Mouse (Mus musculus) intestine, embryonic 16.5 days (tissue): ENCODE results near the gene Sox8. TPM values are rescaled to one million over a fixed set of nuclear protein-coding genes. Genes with fewer than 3 reads are reported as not detected.

Experiments
- ATAC-seq: fragments of 200-750 bp; cut with Nextera tagmentation; 2 replicates; pipeline ENCODE4 v1.8.0; 2017; ENCODE audit warnings: moderate TSS enrichment, moderate library complexity
- H3K27ac ChIP-seq: fragments of 300-500 bp; sonication (generic); 2 replicates; pipeline ENCODE4 v1.5.1; 2014; ENCODE audit warnings: mild to moderate bottlenecking, low read length
- H3K27me3 ChIP-seq: fragments of 300-500 bp; sonication (generic); replicated peaks from 2 replicates; pipeline ENCODE4 v1.6.1; 2014; ENCODE audit warnings: low read length, control low read depth, mixed read lengths; ENCODE audit not compliant: control insufficient read depth, insufficient read depth
- H3K36me3 ChIP-seq: fragments of 300-500 bp; sonication (generic); 2 replicates; pipeline ENCODE4 v1.6.1; 2014; ENCODE audit warnings: low read length, control low read depth; ENCODE audit not compliant: control insufficient read depth, insufficient read depth
- H3K4me1 ChIP-seq: fragments of 300-500 bp; sonication (generic); 2 replicates; pipeline ENCODE4 v1.6.1; 2014; ENCODE audit warnings: low read length, control low read depth, mixed read lengths; ENCODE audit not compliant: control insufficient read depth, insufficient read depth
- H3K4me2 ChIP-seq: fragments of 300-500 bp; sonication (generic); 2 replicates; pipeline ENCODE4 v1.6.1; 2014; ENCODE audit warnings: low read depth, low read length, control low read depth
- H3K4me3 ChIP-seq: fragments of 300-500 bp; sonication (generic); 2 replicates; pipeline ENCODE4 v1.5.1; 2014; ENCODE audit warnings: mild to moderate bottlenecking, low read length
- H3K9ac ChIP-seq: fragments of 300-500 bp; sonication (generic); 2 replicates; pipeline ENCODE4 v1.6.1; 2014; ENCODE audit warnings: low read depth, low read length
- H3K9me3 ChIP-seq: fragments of 300-500 bp; sonication (generic); 2 replicates; pipeline ENCODE4 v1.6.1; 2016; ENCODE audit warnings: low read length, control low read depth; ENCODE audit not compliant: control insufficient read depth
- WGBS: fragments of 180-500 bp; shearing (Covaris S2); extraction: QIAGEN DNeasy Blood & Tissue Kit; methylation state at CpG from one replicate; pipeline ENCODE4 v1.1.7; 2014; 5-methylcytosine and 5-hydroxymethylcytosine counted together
- polyA plus RNA-seq: library from polyadenylated mRNA; unstranded; fragments of >200 nt; fragmentation: Nextera tagmentation; extraction: Ambion mirVana; gene quantifications from 2 replicates; pipeline ENCODE4 v1.2.1, GENCODE M21; 2015

Gene Sox8
- polyA plus RNA-seq, 1 experiment from 2014 or later: 3.6 TPM

DNA sequence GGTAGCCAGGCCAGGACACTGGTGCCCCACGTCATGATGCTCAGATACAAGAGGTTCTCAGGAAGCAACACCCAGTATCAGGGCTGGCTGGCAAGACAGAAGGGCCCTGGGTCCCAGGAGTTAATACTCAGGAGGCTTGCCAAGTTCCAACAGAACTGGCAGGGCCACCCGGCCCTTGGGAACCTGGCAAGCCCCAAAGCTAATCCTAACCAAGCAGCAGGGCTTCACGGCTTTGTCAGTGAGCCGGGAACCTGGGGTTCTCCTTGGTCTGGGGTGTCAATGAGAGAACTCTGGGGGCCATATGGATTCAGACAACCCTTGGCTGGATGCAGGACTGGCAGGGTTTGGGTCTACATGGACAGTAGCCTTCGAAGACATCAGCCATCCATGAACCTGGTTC lies 6.0 kb downstream of the Sox8 start:
- H3K4me1 ChIP-seq: 0 out of 2 replicates have a peak, but pooled peaks cover 2% of the 10 kb centered on the region
- no peaks in the 10 kb centered on the region for H3K9me3 ChIP-seq
- H3K4me3 ChIP-seq: no peak overlapping the region
- no peak overlapping the region for H3K27ac ChIP-seq
- no peak overlapping the region for H3K4me2 ChIP-seq
- H3K36me3 ChIP-seq: no peaks in the 10 kb centered on the region
- no peak for ATAC-seq
- H3K9ac ChIP-seq: no peak overlapping the region
- peaks cover 9% of the 10 kb centered on the region for H3K27me3 ChIP-seq
- 68% methylated on average over 5 of the region's 5 CpGs for WGBS

DNA sequence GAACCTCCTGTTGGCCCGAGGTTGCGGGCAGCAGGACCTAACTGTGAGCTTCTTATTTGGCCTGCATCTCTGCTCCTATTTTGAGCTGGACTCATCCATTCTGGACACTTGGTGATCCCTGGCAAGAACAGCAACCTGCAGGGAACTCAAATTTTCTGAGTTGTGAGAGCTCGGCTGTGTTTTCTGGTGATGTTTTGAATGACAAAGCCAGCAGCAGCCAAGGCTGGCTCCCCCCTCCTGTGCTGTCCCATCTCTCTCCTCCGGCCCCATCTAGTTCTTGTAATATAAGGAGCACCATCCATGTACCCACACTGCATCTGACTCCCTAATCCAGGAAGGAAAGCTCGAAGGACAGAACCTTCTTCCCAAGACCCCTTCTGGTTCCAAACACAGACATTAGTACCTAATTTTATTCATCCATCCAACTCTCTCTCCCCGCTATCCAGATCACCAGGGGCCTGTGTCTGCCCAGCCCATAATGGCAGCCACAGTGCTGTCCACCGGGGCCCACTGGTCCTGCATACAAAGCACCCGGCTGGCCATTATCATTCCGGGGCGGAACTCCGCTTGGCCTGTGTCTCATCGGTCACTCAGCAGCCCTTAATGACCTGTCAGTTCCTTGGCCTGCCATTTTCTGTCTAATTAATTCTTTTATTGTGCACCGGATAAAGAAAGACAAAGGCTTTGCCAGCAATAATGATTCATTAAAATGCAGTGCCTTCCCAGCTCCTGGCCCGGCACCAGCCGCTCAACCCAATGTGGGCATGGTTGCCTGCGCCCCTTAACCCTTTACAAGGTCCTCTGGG lies 9.1 kb downstream of the Sox8 start:
- H3K4me2 ChIP-seq: no peak overlapping the region
- no peak overlapping the region for H3K27ac ChIP-seq
- no peaks in the 10 kb centered on the region; the same call in 1 of the 2 replicates for H3K27me3 ChIP-seq
- 71% methylated on average over 16 of the region's 16 CpGs for WGBS
- no peak overlapping the region for H3K9ac ChIP-seq
- no peak overlapping the region for H3K4me3 ChIP-seq
- no peaks in the 10 kb centered on the region for H3K36me3 ChIP-seq
- no peak for ATAC-seq
- H3K9me3 ChIP-seq: no peaks in the 10 kb centered on the region
- H3K4me1 ChIP-seq: peaks cover 4% of the 10 kb centered on the region; the same call in 1 of the 2 replicates

DNA sequence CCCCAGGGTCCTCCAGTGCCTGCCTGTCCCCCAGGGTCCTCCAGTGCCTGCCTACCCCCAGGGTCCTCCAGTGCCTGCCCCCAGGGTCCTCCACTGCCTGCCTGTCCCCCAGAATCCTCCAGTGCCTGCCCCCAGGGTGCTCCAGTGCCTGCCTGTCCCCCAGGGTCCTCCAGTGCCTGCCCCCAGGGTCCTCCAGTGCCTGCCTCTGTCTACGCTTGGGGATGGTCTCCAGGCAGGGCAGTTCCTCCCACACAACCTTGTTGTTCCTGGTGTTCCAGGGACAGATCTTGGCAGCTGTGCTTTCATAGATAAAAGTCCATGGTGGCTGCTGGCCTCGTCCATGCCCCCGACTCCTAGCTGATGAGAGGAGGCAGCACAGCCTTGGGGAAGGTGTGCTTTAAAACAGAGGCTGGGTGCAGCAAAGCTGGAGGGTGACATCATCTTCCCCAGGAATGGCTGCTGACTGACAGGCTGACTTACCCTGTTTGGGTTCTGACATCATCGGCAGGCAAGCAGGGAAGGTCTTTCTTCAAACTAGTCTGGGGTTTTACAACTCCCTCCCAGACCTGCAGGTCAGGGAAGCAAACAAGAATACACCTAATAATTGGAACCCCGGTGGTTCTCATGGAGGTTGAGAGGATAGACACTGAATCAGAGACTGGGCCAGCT lies 9.8 kb downstream of the Sox8 start:
- no peak overlapping the region for H3K9ac ChIP-seq
- ATAC-seq: no peak

DNA sequence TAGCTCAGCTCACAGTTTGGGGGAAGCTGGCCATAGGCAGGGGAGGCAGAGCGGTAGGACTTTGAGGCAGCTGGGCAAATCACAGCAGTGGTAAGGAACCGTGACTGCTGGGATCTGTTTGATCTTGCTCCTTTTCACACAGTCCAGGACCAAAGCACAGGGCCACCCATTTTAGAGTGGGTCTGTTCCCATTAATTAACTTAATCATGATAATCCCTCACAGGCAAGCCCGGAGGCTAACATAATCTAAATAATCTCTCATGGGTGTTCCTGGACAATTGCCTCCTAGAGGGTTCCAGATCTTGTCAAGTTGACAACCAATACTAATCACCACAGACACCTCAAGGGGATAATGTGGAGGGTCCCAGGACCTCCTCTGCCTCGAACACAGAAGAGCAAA lies 10.9 kb downstream of the Sox8 start:
- H3K27ac ChIP-seq: no peak overlapping the region
- no peak for ATAC-seq
- H3K4me3 ChIP-seq: no peak overlapping the region
- peaks cover 6% of the 10 kb centered on the region; the same call in 1 of the 2 replicates for H3K4me1 ChIP-seq
- WGBS: 45% methylated on average over 4 of the region's 4 CpGs
- no peaks in the 10 kb centered on the region; the same call in 1 of the 2 replicates for H3K27me3 ChIP-seq
- H3K9ac ChIP-seq: no peak overlapping the region
- H3K36me3 ChIP-seq: no peaks in the 10 kb centered on the region
- H3K9me3 ChIP-seq: no peaks in the 10 kb centered on the region
- H3K4me2 ChIP-seq: no peak overlapping the region

More for the DNA sequence above, 9.8 kb downstream of the Sox8 start:
- H3K27ac ChIP-seq: no peak overlapping the region
- no peak overlapping the region for H3K4me2 ChIP-seq
- H3K4me3 ChIP-seq: no peak overlapping the region
- 43% methylated on average over 5 of the region's 5 CpGs for WGBS
- no peaks in the 10 kb centered on the region for H3K36me3 ChIP-seq
- H3K4me1 ChIP-seq: peaks cover 8% of the 10 kb centered on the region; the same call in 1 of the 2 replicates
- no peaks in the 10 kb centered on the region; the same call in 1 of the 2 replicates for H3K27me3 ChIP-seq
- H3K9me3 ChIP-seq: no peaks in the 10 kb centered on the region

- Histone ChIP-seq H3K27me3 (no peaks in the 10 kb centered on the region; the same call in 1 of the 2 replicates), H3K4me3 (0 out of 2 replicates have a peak overlapping the region, but pooled peaks have one; percentile 13), H3K36me3 (no peaks in the 10 kb centered on the region), H3K27ac (no peak overlapping the region), H3K4me1 (peaks cover 6% of the 10 kb centered on the region; the same call in 1 of the 2 replicates), H3K9ac (peak overlapping the region; percentile 4; the same call in 1 of the 2 replicates), H3K4me2 (peak overlapping the region; percentile 51), H3K9me3 (no peaks in the 10 kb centered on the region)
- no peak for ATAC-seq
- WGBS: 12% methylated on average over 21 of the region's 21 CpGs
Observed at GRCm38 (mm10) chr17:25556630-25557354, 13.7 kb downstream of the Sox8 start.

DNA sequence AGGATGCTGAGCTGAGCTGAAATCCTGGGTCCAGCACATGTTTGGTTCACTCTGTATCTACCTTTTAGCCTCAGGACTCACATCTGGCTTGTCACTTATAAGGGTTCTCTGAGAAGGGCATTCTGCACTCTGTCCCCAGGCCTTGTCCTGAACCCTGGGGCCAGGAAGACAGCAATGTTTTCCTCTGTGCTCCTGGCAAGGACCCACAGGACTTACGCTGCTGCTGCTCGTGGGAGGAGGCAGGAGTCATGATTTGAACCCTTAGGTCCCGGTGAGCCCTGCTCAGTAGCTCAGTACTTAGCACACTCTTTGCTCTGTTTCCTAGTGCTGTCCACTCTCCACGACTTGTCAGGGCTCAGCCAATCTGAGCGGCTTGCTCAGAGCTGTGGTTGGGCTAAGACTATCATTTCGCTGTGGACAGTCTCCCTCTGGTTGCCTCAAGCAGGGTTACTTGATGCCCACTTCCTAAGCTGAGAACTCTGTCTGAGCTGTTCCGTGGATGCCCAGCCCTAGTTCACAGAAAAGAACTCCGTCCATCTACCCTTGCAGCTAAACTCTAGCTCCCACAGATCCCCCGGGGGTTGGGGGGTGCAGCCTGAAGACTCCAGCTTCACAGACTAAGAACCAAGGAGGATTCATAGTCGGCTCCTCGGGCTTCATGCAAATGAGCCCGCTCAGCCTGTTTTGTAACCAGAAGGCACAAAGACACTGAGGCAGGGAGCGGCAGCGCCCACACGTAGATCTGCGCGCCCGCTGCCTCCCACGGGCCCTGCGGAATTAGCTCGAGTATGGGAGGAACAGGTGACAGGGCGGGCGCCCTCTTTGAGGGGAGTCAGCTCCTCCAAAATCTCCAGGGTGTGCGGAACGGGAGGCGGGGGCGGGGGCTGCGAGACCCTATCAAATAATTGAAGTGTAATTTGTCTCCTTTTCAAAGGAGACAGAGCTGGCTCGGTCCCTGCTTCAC lies 14.5 kb downstream of the Sox8 start:
- Histone ChIP-seq H3K9me3 (no peaks in the 10 kb centered on the region), H3K9ac (0 out of 2 replicates have a peak overlapping the region, but pooled peaks have one; percentile 4), H3K4me1 (peaks cover 6% of the 10 kb centered on the region; the same call in 1 of the 2 replicates), H3K36me3 (no peaks in the 10 kb centered on the region), H3K4me3 (0 out of 2 replicates have a peak overlapping the region, but pooled peaks have one; percentile 13), H3K27me3 (no peaks in the 10 kb centered on the region; the same call in 1 of the 2 replicates), H3K4me2 (peak overlapping the region; percentile 51), H3K27ac (no peak overlapping the region)
- no peak for ATAC-seq
- 10% methylated on average over 29 of the region's 29 CpGs for WGBS

GRCm38 (mm10) chr17:25555159-25555558 lies 15.3 kb downstream of the Sox8 start:
- Histone ChIP-seq H3K9ac (no peak overlapping the region), H3K36me3 (no peaks in the 10 kb centered on the region)
- WGBS: 54% methylated on average over 3 of the region's 3 CpGs

GRCm38 (mm10) chr17:25551313-25551712 lies 19.2 kb downstream of the Sox8 start:
- no peak overlapping the region for H3K4me2 ChIP-seq
- 83% methylated on average over 11 of the region's 11 CpGs for WGBS

More at GRCm38 (mm10) chr17:25555159-25555558, 15.3 kb downstream of the Sox8 start:
- H3K27ac ChIP-seq: no peak overlapping the region
- no peaks in the 10 kb centered on the region; the same call in 1 of the 2 replicates for H3K27me3 ChIP-seq
- peaks cover 6% of the 10 kb centered on the region; the same call in 1 of the 2 replicates for H3K4me1 ChIP-seq
- no peaks in the 10 kb centered on the region for H3K9me3 ChIP-seq
- H3K4me3 ChIP-seq: no peak overlapping the region
- ATAC-seq: no peak
- no peak overlapping the region for H3K4me2 ChIP-seq

More at GRCm38 (mm10) chr17:25551313-25551712, 19.2 kb downstream of the Sox8 start:
- Histone ChIP-seq H3K9me3 (no peaks in the 10 kb centered on the region), H3K4me1 (peaks cover 3% of the 10 kb centered on the region; the same call in 1 of the 2 replicates), H3K27ac (no peak overlapping the region), H3K4me3 (no peak overlapping the region), H3K36me3 (no peaks in the 10 kb centered on the region), H3K9ac (no peak overlapping the region), H3K27me3 (no peaks in the 10 kb centered on the region)
- ATAC-seq: no peak
